Mouse (Mus musculus): ENCODE measurements at regions not wholly inside any gene's neighbourhood (a gene's known extent, or its start where the extent isn't known, plus 50 kb on each side); places are given as distances from the start of the nearest gene placed in this dataset.

- no peak for TF ChIP-seq TBP (IDR thresholded peaks at IDR 0.05; ENCODE audit: low read depth, low read length)
- TF ChIP-seq HCFC1 (IDR thresholded peaks at IDR 0.05; ENCODE audit: low read depth, low read length): no peak
- TF ChIP-seq CTCF (IDR thresholded peaks at IDR 0.05 in 2 of 3, conservative IDR thresholded peaks at IDR 0.05 in 1 of 3; ENCODE audit: control insufficient read depth in 1 of 3, insufficient read depth in 1 of 3, low read depth in 2 of 3, low read length in 3 of 3, poor library complexity in 1 of 3, severe bottlenecking in 1 of 3): no peak
- TF ChIP-seq ZNF384 (IDR thresholded peaks at IDR 0.05; ENCODE audit: low read depth, low read length): no peak
- no peak for TF ChIP-seq USF1 (IDR thresholded peaks at IDR 0.05; ENCODE audit: low read depth, low read length)
- TF ChIP-seq EP300 (IDR thresholded peaks at IDR 0.05; ENCODE audit: low read depth in 1 of 2, low read length in 2 of 2): no peak
These were observed 132.8 kb upstream of the Chd6 start for GRCm38 (mm10) chr2:161241665-161242064.
